Mouse (Mus musculus) lung, postnatal 0 days (tissue): ENCODE data around the gene Sema7a.

Source experiments
- CTCF ChIP-seq: IDR thresholded peaks from 2 replicates; pipeline ENCODE4 v1.5.1; 2016; ENCODE audit warnings: antibody characterized with exemption, mild to moderate bottlenecking
- EP300 ChIP-seq: IDR thresholded peaks from 2 replicates; pipeline ENCODE4 v1.6.1; 2016; ENCODE audit warnings: antibody characterized with exemption, mild to moderate bottlenecking, control low read depth

DNA sequence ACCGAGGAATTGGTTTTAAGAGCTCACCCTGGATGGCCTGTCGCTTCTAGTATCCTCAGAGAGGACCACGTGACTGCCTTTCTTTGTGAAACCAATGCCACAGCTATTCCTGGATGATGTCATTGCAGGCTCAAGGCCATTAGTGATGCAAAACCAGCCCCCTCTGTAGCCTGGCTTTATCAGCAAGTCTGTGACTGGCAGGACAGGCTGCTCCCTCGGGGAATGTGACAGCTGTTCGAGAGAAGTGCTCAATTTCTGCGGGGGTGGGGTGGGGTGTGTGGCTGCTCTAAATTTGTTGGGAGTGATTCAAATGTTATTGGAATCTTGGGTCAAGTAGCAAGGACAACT lies 69.1 kb downstream of the Sema7a start:
- TF ChIP-seq CTCF, result no peak
- no peak for TF ChIP-seq EP300
